Mouse (Mus musculus) liver, embryonic 14.5 days (tissue): ENCODE measurements around the gene Ccdc167.

Experiments
- CTCF ChIP-seq: IDR thresholded peaks from 2 replicates; pipeline ENCODE4 v1.5.1; 2016; ENCODE audit warnings: antibody characterized with exemption, low read depth, control low read depth
- EP300 ChIP-seq: IDR thresholded peaks from 2 replicates; pipeline ENCODE4 v1.6.1; 2016; ENCODE audit warnings: antibody characterized with exemption, low read depth

- TF ChIP-seq CTCF (no peak), EP300 (no peak)
Measured at GRCm38 (mm10) chr17:29725027-29725620, 8.3 kb upstream of the Ccdc167 start.
